Mouse (Mus musculus): ENCODE measurements around the gene Prr18.

Prr18 gene

GRCm38 (mm10) chr17:8390487-8390886 lies 53.2 kb downstream of the Prr18 start:
- DNase-seq: no peak
